Mouse (Mus musculus) kidney, postnatal 36 days (tissue): Measurements from ENCODE around the gene Gm10944.

Source experiments
- DNase-seq, 2 experiments: peaks; one replicate each; pipeline ENCODE4 v3.0.0; 2021 to 2022; ENCODE audit warnings: mixed read lengths in 2 of 2

Gm10944 gene

DNA sequence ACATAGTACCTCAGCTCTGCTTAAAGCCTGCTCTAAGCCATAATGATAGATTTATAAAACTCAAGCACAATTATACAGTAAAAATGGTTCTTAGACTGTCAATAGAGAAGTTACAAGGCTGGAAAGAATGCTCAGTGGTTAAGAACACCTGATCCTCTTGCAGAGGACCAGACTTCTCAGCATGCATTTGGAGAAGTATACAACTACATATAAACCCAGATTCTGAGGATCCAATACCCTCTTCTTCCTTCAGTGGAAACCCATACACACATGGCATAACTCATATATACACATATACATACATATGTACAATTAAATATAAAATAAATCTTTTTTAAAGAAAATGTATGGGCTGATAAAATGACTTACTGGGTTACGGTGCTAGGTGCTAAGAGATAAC is at the start of gene Gm10944:
Gm10944 (plus strand) TSS at position 301 of the 400 bp plus-strand sequence.
- no peak for DNase-seq

DNA sequence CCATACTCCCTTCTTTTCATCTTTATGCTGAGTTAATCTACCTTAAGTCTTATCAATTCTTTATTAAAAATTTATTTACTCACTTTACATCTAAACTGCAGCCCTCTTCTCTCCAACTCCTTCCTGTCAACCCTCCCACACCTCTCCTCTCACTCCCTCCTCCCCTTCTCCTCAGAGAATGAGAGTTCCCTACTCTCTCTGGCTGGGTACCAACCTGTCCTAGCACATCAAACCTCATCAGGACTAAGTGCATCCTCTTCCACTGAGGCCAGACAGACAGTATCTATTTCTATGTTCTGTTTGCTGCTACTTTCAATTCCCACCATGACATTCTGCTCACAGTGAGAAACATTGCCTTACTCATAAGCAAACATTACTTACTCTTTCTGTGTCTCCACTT is 25.2 kb upstream of the Gm10944 start:
- no peak for DNase-seq

DNA sequence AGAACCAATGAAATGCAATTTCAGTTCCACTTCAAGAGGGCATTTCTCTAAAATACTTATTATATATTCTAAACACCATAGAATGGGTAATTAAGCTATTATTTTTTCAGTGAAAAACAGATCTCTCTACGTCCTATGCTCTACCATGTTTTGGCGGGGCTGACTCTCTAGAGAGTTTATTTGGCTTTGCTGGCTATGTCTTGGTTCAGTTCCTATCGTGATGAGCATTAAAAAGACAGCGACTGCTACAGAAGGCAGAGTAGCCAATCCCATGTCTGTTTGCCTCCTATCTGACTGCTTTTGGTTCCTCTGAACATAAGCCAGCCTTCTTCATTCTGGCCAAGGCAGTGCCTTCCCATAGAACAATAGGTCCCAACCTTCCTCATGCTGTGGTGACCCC is 24.5 kb upstream of the Gm10944 start:
- DNase-seq, result no peak

DNA sequence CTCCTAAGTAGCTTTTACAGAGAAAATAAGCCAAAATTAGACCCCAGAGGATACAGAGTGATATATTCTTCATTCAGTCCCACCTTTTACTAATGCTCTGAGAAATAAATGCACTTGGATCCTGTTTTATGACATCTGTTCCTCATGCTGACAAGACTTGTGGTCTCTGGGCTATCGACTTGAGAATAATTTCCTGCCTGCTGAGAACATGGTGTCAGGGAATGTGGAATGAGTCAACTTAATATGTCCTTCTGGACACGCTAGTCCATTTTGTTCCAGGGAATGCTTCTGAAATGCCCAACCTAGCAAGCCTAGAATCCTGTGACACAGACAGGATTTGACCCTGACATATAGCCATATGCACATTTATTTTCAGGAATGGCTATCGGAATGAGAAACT is 22.0 kb upstream of the Gm10944 start:
- DNase-seq, result no peak

DNA sequence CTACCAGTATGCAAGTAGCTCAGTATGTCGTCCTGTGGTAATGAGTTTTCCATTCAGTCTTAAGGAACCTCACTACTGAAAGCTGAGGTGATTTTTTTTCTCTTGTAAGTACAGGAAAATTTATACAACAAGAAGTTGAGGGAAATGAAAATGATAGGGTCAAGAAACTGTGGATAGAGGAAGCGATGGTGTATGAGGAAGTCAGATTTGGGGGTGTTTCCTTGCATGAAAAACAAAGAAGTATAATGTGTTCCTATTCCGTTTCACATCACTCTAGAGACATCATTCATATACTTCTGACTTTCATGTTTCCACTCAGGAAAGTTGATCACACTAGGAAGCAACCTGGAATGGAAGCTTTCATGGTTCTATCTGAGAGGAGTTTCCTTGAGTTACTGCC is 21.2 kb upstream of the Gm10944 start:
- no peak for DNase-seq

DNA sequence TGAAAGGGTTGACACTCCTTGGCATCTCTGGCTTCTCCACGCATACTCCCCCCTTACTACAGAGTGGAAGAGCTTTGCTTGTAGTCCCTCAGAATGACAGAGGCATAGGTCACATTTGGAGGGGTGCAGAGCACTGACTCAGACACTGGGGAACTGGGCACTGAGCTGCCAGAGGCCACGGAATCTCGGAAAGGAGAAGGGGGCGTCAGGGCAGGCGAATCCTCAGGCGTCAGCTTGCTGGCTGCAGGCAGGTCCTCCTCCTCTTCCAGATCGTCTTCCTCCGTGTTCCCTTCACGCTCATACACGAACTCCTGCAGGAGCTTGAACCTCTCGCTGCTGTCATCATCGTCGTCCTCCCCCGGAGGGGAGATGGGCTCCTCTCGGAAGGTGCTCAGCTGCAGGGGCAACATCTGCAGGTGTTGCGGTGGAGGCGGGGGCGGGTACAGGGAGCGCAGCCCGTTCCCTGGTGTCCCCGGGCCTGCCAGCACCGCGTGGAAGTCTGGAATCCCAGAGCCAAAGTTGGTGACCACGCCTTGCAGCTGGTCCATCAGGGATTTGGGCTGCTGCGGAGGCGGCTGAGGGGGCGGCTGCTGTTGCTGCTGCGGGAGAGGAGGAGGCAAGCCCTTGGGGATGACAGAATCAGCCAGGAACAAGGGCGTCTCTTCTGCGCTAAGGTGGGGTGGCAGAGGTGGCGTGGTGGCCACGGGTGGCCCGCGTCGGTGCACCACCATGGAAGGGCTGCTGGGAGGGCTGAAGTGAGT is 7.9 kb downstream of the Gm10944 start:
- no peak for DNase-seq

DNA sequence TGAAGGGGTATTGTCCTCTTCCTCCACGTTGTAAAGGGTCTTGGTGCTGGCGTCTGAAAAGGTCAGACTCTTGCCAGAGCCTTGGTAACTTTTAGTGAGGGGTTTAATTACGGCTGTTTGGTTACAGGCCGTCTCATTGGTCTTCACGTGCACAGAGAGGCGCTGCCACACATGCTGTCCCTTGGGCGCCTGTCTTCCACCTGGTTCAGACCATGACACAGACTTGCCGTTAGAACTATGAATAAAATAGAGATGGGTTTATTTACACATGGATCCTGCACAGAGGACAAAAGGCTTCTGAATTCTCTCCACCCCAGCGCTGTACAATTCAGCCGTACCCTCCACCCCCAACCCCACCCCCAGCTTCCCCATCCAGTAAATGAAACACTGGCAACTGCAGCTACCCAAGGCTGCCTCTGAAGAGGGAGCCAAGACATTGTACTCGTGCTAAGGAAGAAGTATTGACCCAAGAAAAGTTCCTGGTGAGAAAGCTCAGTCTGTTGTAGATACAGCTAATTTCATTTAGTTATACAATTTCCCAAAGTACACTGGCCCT is 8.6 kb downstream of the Gm10944 start:
- DNase-seq, result no peak

DNA sequence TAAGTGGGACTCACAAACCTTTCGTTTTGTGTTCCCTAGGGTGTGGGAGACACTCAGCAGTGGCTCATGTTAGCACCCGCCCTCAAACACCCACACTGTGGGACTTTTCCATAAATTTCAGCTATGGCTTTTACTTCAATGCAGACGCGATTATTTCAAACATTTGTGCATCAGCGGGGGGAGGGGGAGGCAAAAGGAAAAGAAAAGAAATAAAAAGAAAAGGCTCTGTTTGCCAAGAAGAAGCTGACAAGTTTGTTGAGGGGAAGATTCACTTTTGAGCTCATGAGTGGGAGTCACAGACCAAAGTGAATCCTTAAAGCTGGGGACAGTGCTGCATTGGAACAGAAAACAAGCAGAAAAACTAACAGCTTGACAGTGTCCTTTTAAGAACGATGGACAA is 16.3 kb downstream of the Gm10944 start:
- no peak for DNase-seq

DNA sequence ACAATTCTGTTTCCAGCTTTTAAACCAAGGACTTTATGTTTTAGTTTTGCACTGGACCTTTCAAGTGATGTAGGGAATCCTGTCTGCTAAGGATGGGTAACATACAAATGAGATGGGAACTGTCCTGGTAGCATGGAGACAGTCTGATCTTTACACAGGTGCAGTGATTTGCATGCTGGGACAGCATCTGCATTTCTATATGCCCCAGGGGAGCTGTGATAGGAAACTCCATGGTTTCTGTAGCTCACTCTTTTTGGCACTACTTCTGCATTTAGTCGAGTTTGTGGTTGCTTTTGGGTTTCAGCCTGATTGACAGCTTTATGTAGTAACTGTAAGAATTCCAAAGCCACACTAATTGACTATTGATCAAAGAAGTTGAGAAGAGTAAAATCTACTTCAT is 19.8 kb downstream of the Gm10944 start:
- no peak for DNase-seq

DNA sequence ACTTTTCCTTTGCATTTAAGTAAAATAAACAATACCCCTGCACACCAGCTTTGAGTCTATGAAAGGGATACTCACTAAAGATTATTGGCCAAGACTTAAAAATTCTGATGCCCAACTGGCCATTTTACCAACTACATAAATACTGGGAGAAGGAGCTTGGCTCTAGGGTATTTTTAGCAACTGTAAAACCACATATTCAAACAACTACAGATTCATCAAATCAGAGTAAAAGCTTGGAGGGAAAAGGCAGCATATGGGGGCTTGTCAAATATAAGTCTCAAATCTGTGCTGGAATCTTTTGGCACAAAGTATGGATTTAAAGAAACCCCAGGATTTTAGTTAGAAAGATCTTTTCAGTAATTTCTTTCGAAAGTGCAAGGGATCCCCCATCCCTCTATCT is 20.2 kb downstream of the Gm10944 start:
- no peak for DNase-seq

DNA sequence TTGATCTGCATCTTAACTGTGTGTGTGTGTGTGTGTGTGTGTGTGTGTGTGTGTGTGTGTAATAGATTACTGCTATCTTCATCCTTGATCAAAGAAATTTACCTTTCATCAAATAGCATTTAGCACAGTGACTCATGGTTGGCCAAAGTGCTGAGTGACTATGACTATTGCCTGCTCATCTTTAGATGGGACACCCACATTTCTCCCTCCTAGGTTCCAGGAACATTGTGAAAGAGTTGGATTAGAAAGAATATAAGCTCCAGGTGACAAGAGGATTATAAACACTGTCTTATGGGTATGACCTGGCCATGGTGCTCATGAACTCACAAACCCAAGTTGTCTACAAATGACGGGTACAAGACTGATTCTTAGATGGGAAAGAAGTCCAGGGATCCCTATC is 26.9 kb downstream of the Gm10944 start:
- DNase-seq, result no peak

DNA sequence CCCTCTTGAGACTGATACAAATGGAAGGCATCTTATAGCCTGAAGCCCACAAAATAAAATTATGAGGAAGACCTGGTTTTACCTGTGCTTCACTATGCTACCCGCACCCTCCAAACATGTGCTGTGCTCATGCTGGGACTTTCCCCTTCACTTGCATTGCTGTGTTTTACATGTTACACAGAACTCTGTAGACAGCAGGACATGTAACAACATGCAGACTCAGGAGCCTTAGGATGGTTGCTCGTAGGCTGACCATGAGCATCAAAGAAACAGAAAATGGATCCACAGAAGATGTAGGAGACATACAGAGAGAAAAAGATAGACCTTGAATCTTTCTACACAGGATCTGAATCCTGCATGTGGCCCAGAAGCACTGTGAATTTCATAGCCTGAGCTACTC is 29.2 kb downstream of the Gm10944 start:
- no peak for DNase-seq

DNA sequence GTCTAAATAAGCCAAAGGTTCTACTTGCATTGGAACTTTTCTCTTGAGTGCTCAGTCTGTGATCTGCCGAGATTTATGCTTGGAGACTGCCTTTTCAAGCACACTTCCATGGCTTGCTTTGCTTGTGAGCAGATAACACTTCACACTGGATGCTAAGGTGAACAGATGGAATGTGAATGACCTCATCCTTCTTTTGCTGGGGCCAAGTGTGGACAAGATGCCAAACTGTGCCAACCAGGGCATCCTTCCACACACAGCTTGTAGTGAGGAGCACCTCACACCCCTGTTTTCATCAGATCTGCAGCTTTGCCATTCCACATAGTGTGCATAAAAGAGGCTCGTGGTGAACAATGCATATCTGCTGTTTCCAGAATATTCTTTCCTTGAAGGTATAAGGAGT is 29.7 kb downstream of the Gm10944 start:
- no peak for DNase-seq

DNA sequence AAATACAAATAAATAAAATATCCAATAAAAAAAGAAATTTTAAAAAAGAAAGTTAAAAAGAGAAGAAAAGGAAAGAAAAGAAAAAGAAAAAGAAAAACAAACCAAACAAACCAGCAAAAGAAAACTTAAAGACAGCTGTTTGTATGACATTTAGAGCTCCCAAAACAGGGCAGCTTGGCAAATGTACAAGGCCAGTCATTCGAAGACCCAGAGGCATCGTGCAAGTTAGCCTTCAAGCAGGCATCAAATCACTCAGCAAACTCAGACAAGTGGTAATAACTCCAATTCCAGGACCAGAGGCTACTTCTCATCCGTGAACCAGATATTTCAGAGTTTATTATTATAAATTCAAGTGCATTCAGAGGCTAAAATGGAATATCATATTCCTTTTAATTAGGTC is 45.4 kb downstream of the Gm10944 start:
- no peak for DNase-seq
